Mouse (Mus musculus) embryonic facial prominence, embryonic 10.5 days (tissue): ENCODE results near the gene Nxnl1. TPM values are rescaled to one million over a fixed set of nuclear protein-coding genes. Genes with fewer than 3 reads are reported as not detected.

Experiments used
- DNase-seq: peaks from one replicate; pipeline ENCODE4 v3.0.0-alpha.2; 2017; ENCODE audit warnings: low spot score
- H3K27ac ChIP-seq: fragments of 300-500 bp; sonication (generic); replicated peaks from 2 replicates; pipeline ENCODE4 v1.5.1; 2016; ENCODE audit warnings: mild to moderate bottlenecking
- H3K27me3 ChIP-seq: fragments of 300-500 bp; sonication (generic); replicated peaks from 2 replicates; pipeline ENCODE4 v1.6.1; 2016; ENCODE audit warnings: low read depth, mild to moderate bottlenecking; ENCODE audit not compliant: poor library complexity, severe bottlenecking
- H3K36me3 ChIP-seq: fragments of 300-500 bp; sonication (generic); replicated peaks from 2 replicates; pipeline ENCODE4 v1.6.1; 2016; ENCODE audit warnings: mild to moderate bottlenecking, moderate library complexity
- H3K4me1 ChIP-seq: fragments of 300-500 bp; sonication (generic); 2 replicates; pipeline ENCODE4 v1.6.1; 2016
- H3K4me3 ChIP-seq: fragments of 300-500 bp; sonication (generic); 2 replicates; pipeline ENCODE4 v1.5.1; 2016; ENCODE audit warnings: mild to moderate bottlenecking, moderate library complexity
- H3K9me3 ChIP-seq: fragments of 300-500 bp; sonication (generic); 2 replicates; pipeline ENCODE4 v1.6.1; 2016; ENCODE audit warnings: mild to moderate bottlenecking
- WGBS: fragments of 180-500 bp; shearing (Covaris S2); methylation state at CpG from one replicate; pipeline ENCODE4 v1.1.7; 2016; 5-methylcytosine and 5-hydroxymethylcytosine counted together
- polyA plus RNA-seq: library from polyadenylated mRNA; unstranded; fragments of >200 nt; fragmentation: Nextera tagmentation; extraction: Ambion mirVana; gene quantifications from 2 replicates; pipeline ENCODE4 v1.2.1, GENCODE M21; 2016

Nxnl1 gene
- polyA plus RNA-seq, 1 experiment from 2014 or later = 0.15 TPM

DNA sequence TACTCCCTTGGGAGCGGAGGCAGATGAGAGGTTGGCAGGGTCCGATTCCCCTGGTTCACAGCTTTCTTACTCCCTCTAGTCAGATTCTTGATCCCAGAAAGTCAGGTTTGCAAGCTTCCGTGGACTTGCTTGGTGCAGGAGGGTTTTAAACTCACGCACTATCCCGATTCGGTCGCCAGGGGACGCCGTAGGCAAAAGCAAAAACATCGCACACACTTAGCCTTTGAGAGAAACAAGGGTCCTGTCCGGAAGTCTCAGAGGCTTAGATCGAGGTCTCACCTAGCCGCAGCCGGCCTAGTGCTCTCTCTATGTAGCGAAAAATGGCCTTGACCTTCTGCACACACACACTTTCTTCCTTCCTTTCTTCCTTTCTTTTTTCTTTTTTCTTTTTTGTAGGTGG is 5.0 kb downstream of the Nxnl1 start:
- 3% methylated on average over 15 of the region's 15 CpGs for WGBS
- Histone ChIP-seq H3K27me3 (peaks cover 97% of the 10 kb centered on the region), H3K4me1 (peaks cover 25% of the 10 kb centered on the region), H3K36me3 (no peaks in the 10 kb centered on the region), H3K4me3 (no peak overlapping the region), H3K27ac (no peak overlapping the region), H3K9me3 (peaks cover 8% of the 10 kb centered on the region)
- peak; percentile 82 for DNase-seq

GRCm38 (mm10) chr8:71560765-71561164 is 5.6 kb downstream of the Nxnl1 start:
- H3K4me3 ChIP-seq = no peak overlapping the region
- peaks cover 25% of the 10 kb centered on the region for H3K4me1 ChIP-seq
- H3K27ac ChIP-seq = no peak overlapping the region
- H3K36me3 ChIP-seq = no peaks in the 10 kb centered on the region
- peaks cover 97% of the 10 kb centered on the region for H3K27me3 ChIP-seq
- peaks cover 8% of the 10 kb centered on the region for H3K9me3 ChIP-seq
- no peak for DNase-seq
- 86% methylated on average over 5 of the region's 5 CpGs for WGBS

DNA sequence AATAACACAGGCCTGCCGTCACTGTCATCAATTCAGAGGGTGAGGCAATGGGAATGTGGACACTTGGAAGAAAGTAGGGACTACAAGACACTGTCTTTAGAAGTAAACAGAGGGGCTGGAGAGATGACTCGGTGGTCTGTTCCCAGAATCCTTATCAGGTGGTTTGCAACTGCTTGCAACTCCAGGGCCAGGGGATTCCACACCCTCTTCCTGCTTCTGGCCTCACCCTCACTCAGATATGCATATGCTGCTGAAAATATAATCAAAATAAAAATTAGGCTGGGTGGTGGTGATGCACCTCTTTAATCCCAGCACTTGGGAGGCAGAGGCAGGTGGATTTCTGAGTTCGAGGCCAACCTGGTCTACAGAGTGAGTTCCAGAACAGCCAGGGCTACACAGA is 6.3 kb downstream of the Nxnl1 start:
- no peaks in the 10 kb centered on the region for H3K36me3 ChIP-seq
- 73% methylated on average over 3 of the region's 3 CpGs for WGBS
- peaks cover 99% of the 10 kb centered on the region for H3K27me3 ChIP-seq

GRCm38 (mm10) chr8:71558958-71559690 is 7.3 kb downstream of the Nxnl1 start:
- Histone ChIP-seq H3K27ac (no peak overlapping the region; the same call in 1 of the 2 replicates), H3K9me3 (peaks cover 4% of the 10 kb centered on the region), H3K4me1 (peaks cover 25% of the 10 kb centered on the region), H3K36me3 (no peaks in the 10 kb centered on the region), H3K4me3 (peak overlapping the region; percentile 58), H3K27me3 (peaks cover 95% of the 10 kb centered on the region)
- DNase-seq = peak; percentile 77
- 2% methylated on average over 24 of the region's 24 CpGs for WGBS

More for the DNA sequence above, 6.3 kb downstream of the Nxnl1 start:
- Histone ChIP-seq H3K4me3 (no peak overlapping the region), H3K4me1 (peaks cover 25% of the 10 kb centered on the region), H3K27ac (no peak overlapping the region), H3K9me3 (peaks cover 8% of the 10 kb centered on the region)
- no peak for DNase-seq

- H3K27me3 ChIP-seq = peaks cover 87% of the 10 kb centered on the region
- peak within 1 kb of the TSS; percentile 58 for H3K4me3 ChIP-seq
- no peaks in the 10 kb centered on the region for H3K9me3 ChIP-seq
- no peaks in the 10 kb centered on the region for H3K36me3 ChIP-seq
- peak within 1 kb of the TSS; percentile 2; the same call in 1 of the 2 replicates for H3K27ac ChIP-seq
- 4% methylated on average over 70 of the region's 70 CpGs for WGBS
- peaks cover 31% of the 10 kb centered on the region for H3K4me1 ChIP-seq
- no peak for DNase-seq
Measured at GRCm38 (mm10) chr8:71558071-71558957, 8.1 kb downstream of the Nxnl1 start, which contains the start of gene Tmem221. Tmem221 (minus strand) TSS chr8:71558871.

DNA sequence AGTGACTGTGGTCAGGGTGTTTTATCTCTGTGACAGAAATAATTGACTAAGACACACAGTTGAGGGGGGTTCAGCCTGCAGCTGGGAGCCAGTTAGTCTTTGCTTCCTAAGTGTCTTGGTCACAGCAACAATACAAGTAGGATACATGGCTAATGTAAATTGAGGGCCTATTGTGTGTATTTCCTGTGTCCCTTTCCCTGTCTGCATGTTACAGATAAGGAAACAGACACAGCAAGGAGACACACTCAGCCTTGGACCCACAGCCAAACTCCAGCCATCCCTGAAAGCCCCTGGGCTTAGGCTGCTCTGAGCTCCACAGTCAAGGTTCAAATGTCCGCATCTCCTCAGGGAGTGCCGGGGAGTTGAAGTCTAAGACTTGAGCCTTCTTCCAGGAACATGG is 11.8 kb downstream of the Nxnl1 start:
- WGBS = 77% methylated on average over 2 of the region's 2 CpGs
- Histone ChIP-seq H3K4me3 (no peak overlapping the region), H3K9me3 (no peaks in the 10 kb centered on the region), H3K36me3 (no peaks in the 10 kb centered on the region), H3K4me1 (peaks cover 31% of the 10 kb centered on the region), H3K27ac (no peak overlapping the region), H3K27me3 (peaks cover 51% of the 10 kb centered on the region)
- no peak for DNase-seq

- H3K4me3 ChIP-seq = no peak overlapping the region
- WGBS = 77% methylated on average over 6 of the region's 6 CpGs
- no peak for DNase-seq
- H3K4me1 ChIP-seq = peaks cover 28% of the 10 kb centered on the region
- no peaks in the 10 kb centered on the region; the same call in 1 of the 2 replicates for H3K36me3 ChIP-seq
- peaks cover 44% of the 10 kb centered on the region for H3K27me3 ChIP-seq
- no peak overlapping the region for H3K27ac ChIP-seq
- no peaks in the 10 kb centered on the region for H3K9me3 ChIP-seq
Measured at GRCm38 (mm10) chr8:71554001-71554400, 12.4 kb downstream of the Nxnl1 start.

DNA sequence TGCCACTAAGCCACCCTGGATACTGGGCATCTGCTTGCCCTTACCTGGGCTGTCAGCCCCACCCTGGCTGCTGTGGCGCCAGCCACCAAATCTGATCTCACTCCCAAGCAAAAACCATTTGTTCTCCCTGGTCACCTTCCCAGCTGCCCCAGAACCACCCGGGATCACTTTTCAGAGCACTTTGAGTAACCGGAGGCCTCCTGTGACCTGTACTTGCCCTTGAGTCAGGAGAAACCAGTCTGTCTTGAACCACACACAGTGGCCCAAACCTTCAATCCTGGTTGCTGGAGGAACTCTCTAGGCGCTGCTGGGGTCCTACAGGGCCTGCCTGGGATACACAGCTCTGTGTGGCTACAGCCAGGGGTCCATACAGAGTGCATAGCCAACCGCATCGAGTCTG is 13.6 kb downstream of the Nxnl1 start:
- H3K27me3 ChIP-seq = peaks cover 32% of the 10 kb centered on the region
- peaks cover 10% of the 10 kb centered on the region for H3K36me3 ChIP-seq
- 53% methylated on average over 6 of the region's 6 CpGs for WGBS
- peaks cover 17% of the 10 kb centered on the region for H3K4me1 ChIP-seq
- no peak overlapping the region for H3K4me3 ChIP-seq
- H3K9me3 ChIP-seq = no peaks in the 10 kb centered on the region
- DNase-seq = peak; percentile 37
- no peak overlapping the region for H3K27ac ChIP-seq

GRCm38 (mm10) chr8:71550754-71551153 is 15.6 kb downstream of the Nxnl1 start:
- Histone ChIP-seq H3K36me3 (peaks cover 29% of the 10 kb centered on the region), H3K27ac (no peak overlapping the region), H3K9me3 (no peaks in the 10 kb centered on the region), H3K27me3 (peaks cover 12% of the 10 kb centered on the region), H3K4me1 (peaks cover 17% of the 10 kb centered on the region), H3K4me3 (no peak overlapping the region)
- no peak for DNase-seq
- WGBS = 77% methylated on average over 7 of the region's 7 CpGs

GRCm38 (mm10) chr8:71547590-71547989 is 18.8 kb downstream of the Nxnl1 start:
- no peak for DNase-seq
- Histone ChIP-seq H3K27me3 (no peaks in the 10 kb centered on the region), H3K4me3 (no peak overlapping the region), H3K4me1 (peaks cover 18% of the 10 kb centered on the region), H3K27ac (no peak overlapping the region), H3K9me3 (no peaks in the 10 kb centered on the region), H3K36me3 (peaks cover 37% of the 10 kb centered on the region)
- WGBS = 89% methylated on average over 7 of the region's 7 CpGs

- H3K4me3 ChIP-seq = no peak overlapping the region
- H3K27me3 ChIP-seq = 0 out of 2 replicates have a peak, but pooled peaks cover under 1% of the 10 kb centered on the region
- WGBS = 93% methylated on average over 11 of the region's 11 CpGs
- H3K36me3 ChIP-seq = peaks cover 37% of the 10 kb centered on the region
- H3K9me3 ChIP-seq = no peaks in the 10 kb centered on the region
- no peak overlapping the region for H3K27ac ChIP-seq
- peaks cover 13% of the 10 kb centered on the region for H3K4me1 ChIP-seq
- no peak for DNase-seq
Measured at GRCm38 (mm10) chr8:71545053-71545452, 21.3 kb downstream of the Nxnl1 start.

GRCm38 (mm10) chr8:71543755-71544154 is 22.6 kb downstream of the Nxnl1 start:
- 88% methylated on average over 9 of the region's 9 CpGs for WGBS
- peak overlapping the region; percentile 84 for H3K4me3 ChIP-seq
- H3K4me1 ChIP-seq = peaks cover 13% of the 10 kb centered on the region
- no peak for DNase-seq
- peaks cover 8% of the 10 kb centered on the region for H3K27me3 ChIP-seq
- peaks cover 36% of the 10 kb centered on the region for H3K36me3 ChIP-seq
- no peaks in the 10 kb centered on the region for H3K9me3 ChIP-seq
- H3K27ac ChIP-seq = no peak overlapping the region
